Mouse (Mus musculus) ovary, postnatal 36 days (tissue): Measurements from ENCODE around the gene Atxn7l1.

Experiments used
- DNase-seq: peaks from one replicate; pipeline ENCODE4 v3.0.0; 2022; ENCODE audit warnings: low spot score, mixed read lengths

The Atxn7l1 gene

DNA sequence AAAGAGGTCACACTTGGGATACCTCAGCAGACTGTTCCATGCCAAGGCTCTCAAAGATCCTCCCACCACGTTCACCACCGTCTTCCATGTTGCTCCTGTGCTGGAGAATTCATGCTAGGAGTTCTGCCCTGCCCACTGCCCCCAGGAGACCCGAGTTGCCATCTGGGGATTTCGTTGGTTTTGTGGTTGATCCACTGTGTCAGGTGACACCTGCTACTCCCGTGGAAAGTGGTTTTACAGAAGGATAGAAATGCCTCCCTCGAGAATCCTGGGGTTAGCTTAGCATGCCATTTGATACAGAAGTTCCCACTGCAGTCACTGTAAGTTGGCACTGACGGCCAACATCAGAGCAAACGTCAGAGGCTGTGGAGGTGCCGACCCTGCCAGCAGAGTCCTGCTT, 177.9 kb downstream of the Atxn7l1 start:
- no peak for DNase-seq

DNA sequence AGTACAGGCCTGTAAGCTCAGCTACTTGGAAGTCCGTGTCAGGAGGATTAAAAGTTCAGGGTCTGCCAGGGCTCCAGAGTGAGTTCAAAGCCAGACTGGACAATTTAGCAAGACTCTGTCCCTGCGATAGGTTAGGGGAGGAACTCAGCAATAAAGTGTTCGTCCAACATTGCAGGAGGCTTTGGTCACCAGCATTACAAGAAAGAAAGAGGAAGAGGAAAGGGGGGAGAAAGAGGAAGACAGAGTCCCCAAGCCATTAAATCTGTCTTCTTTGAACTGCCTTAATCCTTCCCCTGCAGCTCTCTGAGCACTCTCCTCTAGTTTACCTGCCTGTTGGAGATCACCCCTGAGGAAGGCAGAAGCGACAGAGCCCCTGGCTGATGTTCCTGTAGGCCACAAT, 184.6 kb downstream of the Atxn7l1 start:
- no peak for DNase-seq

GRCm38 (mm10) chr12:33332796-33333195, 185.3 kb downstream of the Atxn7l1 start:
- DNase-seq: no peak

DNA sequence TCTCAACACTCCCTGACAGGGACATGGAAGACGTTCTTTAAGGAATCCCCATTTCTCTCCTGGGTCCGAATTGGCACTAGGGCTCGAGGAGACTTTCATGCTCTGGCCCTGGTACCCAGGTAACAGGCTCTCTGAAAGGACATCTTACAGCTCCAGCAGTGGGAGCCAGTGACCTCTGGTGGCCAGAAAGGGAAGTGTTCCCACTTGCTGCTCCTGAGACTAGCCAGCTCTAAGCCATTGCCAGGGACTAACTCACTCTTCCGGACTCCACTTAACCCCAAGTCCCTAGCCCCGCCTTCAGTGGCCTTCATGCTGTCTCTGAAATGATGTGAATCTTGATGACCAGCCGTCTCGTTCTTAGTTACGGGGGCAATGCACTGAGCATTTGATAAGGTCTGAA, 186.4 kb downstream of the Atxn7l1 start:
- DNase-seq: peak; percentile 86

GRCm38 (mm10) chr12:33334511-33334910, 187.0 kb downstream of the Atxn7l1 start:
- DNase-seq: no peak

GRCm38 (mm10) chr12:33334951-33335350, 187.5 kb downstream of the Atxn7l1 start:
- DNase-seq: no peak

DNA sequence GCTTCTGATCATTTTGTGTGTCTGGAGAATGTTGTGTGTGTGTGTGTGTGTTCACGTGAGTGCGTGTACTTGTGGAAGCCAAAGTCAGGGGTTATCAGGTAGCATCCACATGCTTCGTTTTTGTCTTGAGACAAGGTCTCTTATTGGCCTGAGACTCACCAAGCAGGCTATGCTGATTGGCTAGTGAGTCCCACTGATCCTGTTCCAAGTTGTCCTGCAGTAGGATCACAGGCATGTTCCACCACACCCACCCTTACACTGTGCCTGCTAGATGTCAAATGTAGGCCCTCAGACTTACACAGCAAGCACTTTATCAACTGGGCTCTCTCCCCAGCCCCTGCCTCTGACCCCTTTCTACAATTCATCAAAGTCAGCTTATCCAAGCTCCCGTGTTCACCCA, 187.9 kb downstream of the Atxn7l1 start:
- no peak for DNase-seq

- DNase-seq: peak; percentile 32
These were observed 189.2 kb downstream of the Atxn7l1 start for GRCm38 (mm10) chr12:33336561-33337125.

GRCm38 (mm10) chr12:33337289-33337688, 189.8 kb downstream of the Atxn7l1 start:
- DNase-seq: no peak

GRCm38 (mm10) chr12:33338170-33338569, 190.7 kb downstream of the Atxn7l1 start:
- peak; percentile 51 for DNase-seq

GRCm38 (mm10) chr12:33339822-33340221, 192.3 kb downstream of the Atxn7l1 start:
- DNase-seq: no peak

- no peak for DNase-seq
These were observed 193.2 kb downstream of the Atxn7l1 start for GRCm38 (mm10) chr12:33340698-33341097.

GRCm38 (mm10) chr12:33341351-33341892, 193.9 kb downstream of the Atxn7l1 start:
- peak; percentile 77 for DNase-seq

DNA sequence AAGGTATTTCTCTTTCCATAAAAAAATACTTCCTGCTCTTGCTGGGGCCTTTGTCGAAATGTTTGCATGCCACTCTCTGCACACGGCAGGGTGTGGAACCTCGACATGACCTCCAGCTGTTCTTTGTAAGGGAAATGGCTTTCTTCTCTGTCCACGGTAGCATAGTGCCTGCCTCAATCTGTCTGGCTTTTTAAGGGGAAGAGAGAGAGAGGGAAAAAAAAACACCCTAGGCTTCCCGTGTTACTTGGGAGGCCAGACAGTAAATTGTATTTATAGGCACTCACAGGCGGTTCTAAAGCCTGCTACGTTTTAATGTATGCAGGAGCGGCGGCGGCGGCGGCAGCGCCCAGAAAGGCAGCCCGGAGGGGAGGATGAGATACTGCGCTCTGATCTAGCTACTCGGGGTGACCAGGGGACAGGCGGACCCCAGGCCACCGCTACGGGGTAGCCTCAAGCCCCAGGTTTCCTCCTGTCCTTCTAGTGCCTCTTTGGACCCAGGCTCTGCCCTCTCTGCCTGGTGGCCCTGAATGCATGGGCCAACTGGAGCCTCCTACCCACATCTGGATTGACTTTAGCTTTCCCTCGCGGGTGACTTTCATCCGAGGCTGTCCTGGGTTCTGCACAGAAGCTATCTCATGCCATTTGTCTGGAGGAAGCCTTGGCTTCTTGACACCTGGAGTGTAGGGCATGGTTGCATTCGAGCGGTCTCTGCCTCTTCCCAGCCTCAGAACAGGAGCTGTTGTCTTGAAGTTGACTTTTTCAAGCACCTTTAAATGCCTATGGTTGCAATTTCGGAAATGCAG, 197.7 kb downstream of the Atxn7l1 start:
- DNase-seq: no peak

GRCm38 (mm10) chr12:33345773-33346435, 198.4 kb downstream of the Atxn7l1 start:
- no peak for DNase-seq

- no peak for DNase-seq
These were observed 205.2 kb downstream of the Atxn7l1 start for GRCm38 (mm10) chr12:33352671-33353070.

GRCm38 (mm10) chr12:33358345-33358744, 210.9 kb downstream of the Atxn7l1 start:
- no peak for DNase-seq

GRCm38 (mm10) chr12:33359209-33359608, 211.7 kb downstream of the Atxn7l1 start:
- DNase-seq: no peak

- no peak for DNase-seq
These were observed 212.5 kb downstream of the Atxn7l1 start for GRCm38 (mm10) chr12:33359878-33360482.

DNA sequence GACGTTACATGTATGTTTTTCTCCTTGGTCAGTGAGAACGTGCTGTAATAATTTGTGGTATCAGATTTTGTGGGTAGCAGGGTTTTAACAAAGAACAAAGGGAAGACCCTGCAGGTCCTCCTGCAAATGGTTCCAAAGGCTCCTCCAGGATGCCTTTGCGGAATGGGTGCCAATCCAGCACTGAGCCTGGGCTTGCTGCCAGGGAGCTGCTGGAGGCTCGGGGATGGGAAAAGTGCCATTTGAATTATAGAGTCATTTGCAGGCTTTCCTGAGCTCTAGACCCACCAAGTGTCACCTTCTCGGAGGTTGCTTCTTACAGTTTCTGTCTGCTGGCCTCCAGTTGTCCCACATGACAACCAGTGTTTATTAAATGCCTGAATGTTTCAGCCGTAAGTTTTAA, 213.2 kb downstream of the Atxn7l1 start:
- peak; percentile 61 for DNase-seq

DNA sequence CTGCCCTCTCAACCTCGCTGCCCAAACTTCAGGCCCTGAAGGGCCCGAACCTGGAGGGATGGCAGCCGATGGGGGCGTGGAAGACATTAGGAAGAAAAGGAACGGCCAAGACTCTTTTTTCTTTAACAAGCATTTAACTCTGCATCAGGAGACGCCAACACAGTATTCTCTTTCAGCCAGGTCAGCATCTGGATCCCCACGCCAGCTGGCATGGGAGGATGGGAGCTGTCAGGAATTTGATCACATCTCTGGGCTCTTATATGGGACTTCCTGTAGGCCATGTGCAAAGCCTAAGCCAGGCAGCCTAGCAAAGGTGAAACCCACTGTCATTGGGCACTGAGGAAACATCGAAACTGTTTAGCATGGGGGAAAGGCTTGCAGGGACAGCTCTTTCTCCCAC, 217.0 kb downstream of the Atxn7l1 start:
- DNase-seq: no peak

- DNase-seq: no peak
These were observed 217.6 kb downstream of the Atxn7l1 start for GRCm38 (mm10) chr12:33365133-33365532.
